Mouse (Mus musculus): ENCODE data around the gene Naaladl2. TPM values are rescaled to one million over a fixed set of nuclear protein-coding genes. Genes with fewer than 3 reads are reported as not detected.

The Naaladl2 gene
- polyA plus RNA-seq, 1 experiment from 2014 or later = 2.0 TPM

- Histone ChIP-seq H3K27me3 (ENCODE audit: control insufficient read depth, insufficient read depth, low read depth, low read length) (no peaks in the 10 kb centered on the region), H3K9ac (ENCODE audit: low read length) (no peak overlapping the region), H3K4me2 (ENCODE audit: low read depth, low read length) (no peak overlapping the region), H3K9me3 (ENCODE audit: control insufficient read depth, low read length) (no peaks in the 10 kb centered on the region), H3K4me3 (ENCODE audit: low read length) (no peak overlapping the region), H3K27ac (ENCODE audit: low read length) (no peak overlapping the region), H3K36me3 (ENCODE audit: control insufficient read depth, insufficient read depth, low read length) (no peaks in the 10 kb centered on the region), H3K4me1 (replicated peaks; ENCODE audit: control insufficient read depth, insufficient read depth, low read length) (no peaks in the 10 kb centered on the region)
- no peak for ATAC-seq (ENCODE audit: low read depth)
- 49% methylated on average over 2 of the region's 2 CpGs for WGBS
Observed at GRCm38 (mm10) chr3:24552631-24553030, 591.4 kb downstream of the Naaladl2 start.

GRCm38 (mm10) chr3:24533775-24534458 is 610.1 kb downstream of the Naaladl2 start:
- H3K4me3 ChIP-seq (ENCODE audit: low read length) = no peak overlapping the region
- no peaks in the 10 kb centered on the region for H3K36me3 ChIP-seq (ENCODE audit: control insufficient read depth, insufficient read depth, low read length)
- no peak overlapping the region for H3K9ac ChIP-seq (ENCODE audit: low read length)
- H3K4me1 ChIP-seq (replicated peaks; ENCODE audit: control insufficient read depth, insufficient read depth, low read length) = no peaks in the 10 kb centered on the region
- H3K27me3 ChIP-seq (ENCODE audit: control insufficient read depth, insufficient read depth, low read depth, low read length) = no peaks in the 10 kb centered on the region
- no peaks in the 10 kb centered on the region for H3K9me3 ChIP-seq (ENCODE audit: control insufficient read depth, low read length)
- H3K4me2 ChIP-seq (ENCODE audit: low read depth, low read length) = no peak overlapping the region
- H3K27ac ChIP-seq (ENCODE audit: low read length) = no peak overlapping the region
- ATAC-seq (ENCODE audit: low read depth) = no peak
- WGBS = 80% methylated on average over 3 of the region's 3 CpGs

GRCm38 (mm10) chr3:24514918-24515317 is 629.1 kb downstream of the Naaladl2 start:
- no peak overlapping the region for H3K9ac ChIP-seq (ENCODE audit: low read length)
- WGBS = 14% methylated on average over 1 of the region's 1 CpGs
- no peak for ATAC-seq (ENCODE audit: low read depth)
- H3K4me3 ChIP-seq (ENCODE audit: low read length) = no peak overlapping the region
- H3K27me3 ChIP-seq (ENCODE audit: control insufficient read depth, insufficient read depth, low read depth, low read length) = no peaks in the 10 kb centered on the region
- H3K9me3 ChIP-seq (ENCODE audit: control insufficient read depth, low read length) = no peaks in the 10 kb centered on the region
- no peak overlapping the region for H3K27ac ChIP-seq (ENCODE audit: low read length)
- H3K36me3 ChIP-seq (ENCODE audit: control insufficient read depth, insufficient read depth, low read length) = no peaks in the 10 kb centered on the region
- no peak overlapping the region for H3K4me2 ChIP-seq (ENCODE audit: low read depth, low read length)
- H3K4me1 ChIP-seq (replicated peaks; ENCODE audit: control insufficient read depth, insufficient read depth, low read length) = no peaks in the 10 kb centered on the region

- no peak overlapping the region for H3K9ac ChIP-seq (ENCODE audit: low read length)
- no peak for ATAC-seq (ENCODE audit: low read depth)
- H3K36me3 ChIP-seq (ENCODE audit: control insufficient read depth, insufficient read depth, low read length) = no peaks in the 10 kb centered on the region
- H3K4me2 ChIP-seq (ENCODE audit: low read depth, low read length) = no peak overlapping the region
- no peaks in the 10 kb centered on the region for H3K27me3 ChIP-seq (ENCODE audit: control insufficient read depth, insufficient read depth, low read depth, low read length)
- no peak overlapping the region for H3K4me3 ChIP-seq (ENCODE audit: low read length)
- no peaks in the 10 kb centered on the region for H3K4me1 ChIP-seq (replicated peaks; ENCODE audit: control insufficient read depth, insufficient read depth, low read length)
- H3K9me3 ChIP-seq (ENCODE audit: control insufficient read depth, low read length) = no peaks in the 10 kb centered on the region
- H3K27ac ChIP-seq (ENCODE audit: low read length) = no peak overlapping the region
- WGBS = 49% methylated on average over 4 of the region's 4 CpGs
Observed at GRCm38 (mm10) chr3:24486456-24487112, 657.5 kb downstream of the Naaladl2 start.

- H3K9ac ChIP-seq (ENCODE audit: low read length) = no peak overlapping the region
- no peak overlapping the region for H3K4me2 ChIP-seq (ENCODE audit: low read depth, low read length)
- H3K36me3 ChIP-seq (ENCODE audit: control insufficient read depth, insufficient read depth, low read length) = no peaks in the 10 kb centered on the region
- no peak overlapping the region for H3K4me3 ChIP-seq (ENCODE audit: low read length)
- ATAC-seq (ENCODE audit: low read depth) = no peak
- H3K27me3 ChIP-seq (ENCODE audit: control insufficient read depth, insufficient read depth, low read depth, low read length) = no peaks in the 10 kb centered on the region
- H3K27ac ChIP-seq (ENCODE audit: low read length) = no peak overlapping the region
- no peaks in the 10 kb centered on the region for H3K4me1 ChIP-seq (replicated peaks; ENCODE audit: control insufficient read depth, insufficient read depth, low read length)
- no peaks in the 10 kb centered on the region for H3K9me3 ChIP-seq (ENCODE audit: control insufficient read depth, low read length)
- 81% methylated on average over 4 of the region's 4 CpGs for WGBS
Observed at GRCm38 (mm10) chr3:24463941-24464340, 680.1 kb downstream of the Naaladl2 start.

- Histone ChIP-seq H3K4me1 (replicated peaks; ENCODE audit: control insufficient read depth, insufficient read depth, low read length) (no peaks in the 10 kb centered on the region), H3K9ac (ENCODE audit: low read length) (no peak overlapping the region), H3K27me3 (ENCODE audit: control insufficient read depth, insufficient read depth, low read depth, low read length) (no peaks in the 10 kb centered on the region), H3K4me3 (ENCODE audit: low read length) (no peak overlapping the region), H3K36me3 (ENCODE audit: control insufficient read depth, insufficient read depth, low read length) (no peaks in the 10 kb centered on the region), H3K9me3 (ENCODE audit: control insufficient read depth, low read length) (no peaks in the 10 kb centered on the region), H3K27ac (ENCODE audit: low read length) (no peak overlapping the region), H3K4me2 (ENCODE audit: low read depth, low read length) (no peak overlapping the region)
- ATAC-seq (ENCODE audit: low read depth) = no peak
- 66% methylated on average over 6 of the region's 6 CpGs for WGBS
Observed at GRCm38 (mm10) chr3:24440621-24441020, 703.4 kb downstream of the Naaladl2 start.

- Histone ChIP-seq H3K4me3 (ENCODE audit: low read length) (no peak overlapping the region), H3K4me2 (ENCODE audit: low read depth, low read length) (no peak overlapping the region), H3K27me3 (ENCODE audit: control insufficient read depth, insufficient read depth, low read depth, low read length) (no peaks in the 10 kb centered on the region), H3K4me1 (replicated peaks; ENCODE audit: control insufficient read depth, insufficient read depth, low read length) (no peaks in the 10 kb centered on the region), H3K36me3 (ENCODE audit: control insufficient read depth, insufficient read depth, low read length) (no peaks in the 10 kb centered on the region), H3K9ac (ENCODE audit: low read length) (no peak overlapping the region), H3K9me3 (ENCODE audit: control insufficient read depth, low read length) (no peaks in the 10 kb centered on the region), H3K27ac (ENCODE audit: low read length) (no peak overlapping the region)
- WGBS = 73% methylated on average over 3 of the region's 3 CpGs
- ATAC-seq (ENCODE audit: low read depth) = no peak
Observed at GRCm38 (mm10) chr3:24432761-24433160, 711.3 kb downstream of the Naaladl2 start.

- Histone ChIP-seq H3K9ac (ENCODE audit: low read length) (no peak overlapping the region), H3K27me3 (ENCODE audit: control insufficient read depth, insufficient read depth, low read depth, low read length) (no peaks in the 10 kb centered on the region), H3K9me3 (ENCODE audit: control insufficient read depth, low read length) (no peaks in the 10 kb centered on the region), H3K4me1 (replicated peaks; ENCODE audit: control insufficient read depth, insufficient read depth, low read length) (no peaks in the 10 kb centered on the region), H3K4me2 (ENCODE audit: low read depth, low read length) (no peak overlapping the region), H3K36me3 (ENCODE audit: control insufficient read depth, insufficient read depth, low read length) (no peaks in the 10 kb centered on the region), H3K4me3 (ENCODE audit: low read length) (no peak overlapping the region), H3K27ac (ENCODE audit: low read length) (no peak overlapping the region)
- ATAC-seq (ENCODE audit: low read depth) = no peak
Observed at GRCm38 (mm10) chr3:24391737-24392136, 752.3 kb downstream of the Naaladl2 start.

- Histone ChIP-seq H3K27me3 (ENCODE audit: control insufficient read depth, insufficient read depth, low read depth, low read length) (no peaks in the 10 kb centered on the region), H3K4me2 (ENCODE audit: low read depth, low read length) (no peak overlapping the region), H3K4me3 (ENCODE audit: low read length) (no peak overlapping the region)
Observed at GRCm38 (mm10) chr3:24391311-24391710, 752.8 kb downstream of the Naaladl2 start.

More at GRCm38 (mm10) chr3:24391311-24391710, 752.8 kb downstream of the Naaladl2 start:
- Histone ChIP-seq H3K27ac (ENCODE audit: low read length) (no peak overlapping the region), H3K9me3 (ENCODE audit: control insufficient read depth, low read length) (no peaks in the 10 kb centered on the region), H3K9ac (ENCODE audit: low read length) (no peak overlapping the region), H3K36me3 (ENCODE audit: control insufficient read depth, insufficient read depth, low read length) (no peaks in the 10 kb centered on the region), H3K4me1 (replicated peaks; ENCODE audit: control insufficient read depth, insufficient read depth, low read length) (no peaks in the 10 kb centered on the region)
- no peak for ATAC-seq (ENCODE audit: low read depth)
- 67% methylated on average over 1 of the region's 1 CpGs for WGBS
